Mouse (Mus musculus) left cerebral cortex, postnatal 25 days (tissue): ENCODE measurements around the gene Mrps27. TPM values are rescaled to one million over a fixed set of nuclear protein-coding genes. Genes with fewer than 3 reads are reported as not detected.

ENCODE experiments used
- DNase-seq, 2 experiments: peaks; one replicate each; pipeline ENCODE4 v3.0.0; 2022; ENCODE audit warnings: low spot score in 2 of 2, mixed read lengths in 1 of 2
- intact Hi-C: fragments of 180-260 bp; cut with DNase I; formaldehyde crosslinking; loops from one replicate; pipeline ENCODE4 v1.15.1; 2025
- total RNA-seq, 2 experiments: library from RNA; stranded (reverse); gene quantifications; 2 replicates each; pipeline ENCODE4 v1.2.3; 2021

Mrps27 gene
- total RNA-seq, 2 experiments from 2014 or later: 28.1 to 29.3 TPM

GRCm38 (mm10) chr13:99343876-99344598 is 549 bp upstream of the Mrps27 start:
- DNase-seq: no peak
- intact Hi-C loops: no loop called here

GRCm38 (mm10) chr13:99350009-99350408 is 5.4 kb downstream of the Mrps27 start:
- DNase-seq: no peak
- intact Hi-C loops: loop anchor here (10.0 kb wide), 1 partner anchor 635 kb away; no protein-coding TSS in a partner anchor

DNA sequence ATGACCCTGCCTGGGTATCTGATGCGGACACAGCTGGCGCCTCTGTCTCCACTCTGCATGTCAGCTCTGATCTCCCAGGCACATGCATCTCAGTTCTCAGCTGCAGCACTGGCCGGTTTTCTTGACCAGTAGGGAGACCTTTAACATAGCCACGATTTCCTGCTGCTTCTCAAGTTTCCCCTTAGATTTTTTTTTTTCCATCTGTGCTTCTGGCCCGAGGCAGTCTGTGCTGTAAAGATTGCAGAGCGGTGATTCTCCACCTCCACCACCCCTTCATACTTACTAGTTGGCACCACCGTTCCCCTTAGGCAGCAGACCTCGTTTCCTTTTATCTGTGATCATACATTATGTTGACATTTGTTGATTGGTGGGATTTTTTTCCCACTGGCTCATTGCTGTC is 6.6 kb downstream of the Mrps27 start:
- intact Hi-C loops: loop anchor here (10.0 kb wide), 1 partner anchor 634 kb away; no protein-coding TSS in a partner anchor
- DNase-seq: no peak

- intact Hi-C loops: loop anchor here (10.0 kb wide), 1 partner anchor 633 kb away; no protein-coding TSS in a partner anchor
- DNase-seq: no peak
Measured at GRCm38 (mm10) chr13:99351596-99351995, 7.0 kb downstream of the Mrps27 start.

- intact Hi-C loops: loop anchor here (1.0 to 10.0 kb wide), 2 partner anchors 489 to 632 kb away; no protein-coding TSS in a partner anchor
- DNase-seq: peak; percentile 96 to 99
Measured at GRCm38 (mm10) chr13:99352758-99353489, 8.3 kb downstream of the Mrps27 start.

GRCm38 (mm10) chr13:99353490-99353851 is 8.9 kb downstream of the Mrps27 start:
- DNase-seq: no peak
- intact Hi-C loops: loop anchor here (1.0 to 10.0 kb wide), 2 partner anchors 489 to 631 kb away; no protein-coding TSS in a partner anchor

GRCm38 (mm10) chr13:99355072-99355471 is 10.5 kb downstream of the Mrps27 start:
- intact Hi-C loops: loop anchor here (10.0 kb wide), 1 partner anchor 630 kb away; no protein-coding TSS in a partner anchor
- DNase-seq: no peak

- intact Hi-C loops: loop anchor here (10.0 kb wide), 1 partner anchor 629 kb away; no protein-coding TSS in a partner anchor
Measured at GRCm38 (mm10) chr13:99355861-99356260, 11.3 kb downstream of the Mrps27 start.

GRCm38 (mm10) chr13:99356428-99357265 is 12.1 kb downstream of the Mrps27 start:
- no peak for DNase-seq
- intact Hi-C loops: loop anchor here (10.0 kb wide), 1 partner anchor 628 kb away; no protein-coding TSS in a partner anchor

More at GRCm38 (mm10) chr13:99355861-99356260, 11.3 kb downstream of the Mrps27 start:
- DNase-seq: no peak

GRCm38 (mm10) chr13:99358921-99359320 is 14.3 kb downstream of the Mrps27 start:
- DNase-seq: no peak
- intact Hi-C loops: loop anchor here (10.0 kb wide), 1 partner anchor 626 kb away; no protein-coding TSS in a partner anchor

DNA sequence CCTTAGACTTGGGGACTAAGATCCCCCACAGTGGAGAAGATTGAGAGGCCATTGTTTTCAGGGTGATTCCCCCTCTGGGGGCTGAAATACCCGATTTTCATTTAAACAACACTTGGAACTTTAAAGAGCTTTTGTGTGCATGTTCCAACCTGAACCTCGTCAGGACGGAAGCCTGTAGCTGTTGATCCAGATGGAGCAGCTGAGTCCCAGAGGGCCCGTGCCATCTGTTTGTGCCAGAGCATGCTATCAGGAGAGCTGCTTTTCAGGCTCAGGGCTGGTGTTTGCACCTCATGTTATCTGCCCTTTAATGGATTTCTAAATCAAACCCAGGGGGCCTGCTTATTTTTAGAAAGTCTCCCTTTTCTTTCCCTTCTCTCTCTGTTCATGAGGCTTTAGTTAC is 19.3 kb downstream of the Mrps27 start:
- intact Hi-C loops: no loop called here
- DNase-seq: no peak

- intact Hi-C loops: loop anchor here (1.0 to 5.0 kb wide), 4 partner anchors 61 to 464 kb away; partner anchors contain the start of gene Map1b
- DNase-seq: peak; percentile 87 to 98
Measured at GRCm38 (mm10) chr13:99366422-99367175, 22.0 kb downstream of the Mrps27 start.

GRCm38 (mm10) chr13:99367554-99368174 is 23.1 kb downstream of the Mrps27 start:
- intact Hi-C loops: loop anchor here (2.0 to 5.0 kb wide), 3 partner anchors 60 to 395 kb away; partner anchors contain the start of gene Map1b
- DNase-seq: no peak

- intact Hi-C loops: loop anchor here (5.0 kb wide), 2 partner anchors 58 to 148 kb away; partner anchors contain the start of gene Map1b
- DNase-seq: no peak
Measured at GRCm38 (mm10) chr13:99369103-99369502, 24.5 kb downstream of the Mrps27 start.

DNA sequence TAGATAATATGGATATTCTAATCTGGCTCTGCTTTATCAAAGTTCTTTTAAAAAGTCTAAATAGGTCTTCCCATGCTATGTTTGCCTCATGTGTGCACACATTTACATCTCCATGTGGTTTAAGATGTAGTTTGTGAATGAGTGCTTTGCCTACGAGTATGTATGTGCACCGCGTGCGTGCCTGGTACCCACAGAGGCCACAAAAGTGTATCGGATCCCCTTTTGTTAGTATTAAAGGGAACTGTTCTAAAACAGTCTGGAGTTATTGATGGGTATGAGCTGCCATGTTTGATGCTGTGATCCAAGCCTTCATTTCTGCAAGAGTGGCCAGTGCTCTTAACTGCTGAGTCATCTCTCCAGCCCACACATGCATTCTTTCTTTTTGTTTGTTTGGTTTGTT is 26.7 kb downstream of the Mrps27 start:
- no peak for DNase-seq
- intact Hi-C loops: no loop called here

GRCm38 (mm10) chr13:99373684-99374083 is 29.1 kb downstream of the Mrps27 start:
- no peak for DNase-seq
- intact Hi-C loops: no loop called here

GRCm38 (mm10) chr13:99374191-99374590 is 29.6 kb downstream of the Mrps27 start:
- DNase-seq: no peak
- intact Hi-C loops: no loop called here

DNA sequence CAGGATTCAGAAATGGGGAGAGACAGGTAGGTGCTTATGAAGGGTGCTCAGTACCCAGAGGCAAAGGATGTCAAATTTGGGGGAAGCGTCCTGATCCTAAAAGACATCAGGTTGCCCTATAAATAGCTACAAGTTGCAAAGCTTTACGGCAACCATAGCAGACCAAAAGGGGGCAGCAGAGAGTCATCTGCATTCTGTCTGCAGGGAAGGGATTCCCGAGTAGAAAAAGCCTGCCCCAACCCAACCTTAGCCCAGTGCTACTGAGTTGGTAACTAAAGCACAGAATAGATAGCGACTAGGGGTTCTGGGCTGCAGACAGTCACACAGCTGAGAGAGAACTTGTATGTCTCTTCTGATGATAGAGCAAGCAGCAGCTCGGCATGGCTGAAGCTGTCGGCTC is 31.0 kb downstream of the Mrps27 start:
- DNase-seq: peak; percentile 78 to 83
- intact Hi-C loops: loop anchor here (5.0 kb wide), 3 partner anchors 117 to 462 kb away; no protein-coding TSS in a partner anchor
